Mouse (Mus musculus) embryonic fibroblast, embryonic 13.5 days (primary cell): Measurements from ENCODE around the gene Gpc3. TPM values are rescaled to one million over a fixed set of nuclear protein-coding genes. Genes with fewer than 3 reads are reported as not detected.
"Not testable (repeated sequence)": the region's sequence is repeated elsewhere in the genome, so short reads cannot be mapped to it uniquely, and the experiment has no call there.

Source experiments
- H3K27ac ChIP-seq: 2 replicates; pipeline ENCODE4 v1.5.1; 2012; ENCODE audit warnings: low read length, control low read depth, inconsistent platforms; ENCODE audit not compliant: insufficient read depth
- H3K4me1 ChIP-seq: 2 replicates; pipeline ENCODE4 v1.6.1; 2011; ENCODE audit warnings: low read length; ENCODE audit not compliant: control insufficient read depth, insufficient read depth
- H3K4me3 ChIP-seq: 2 replicates; pipeline ENCODE4 v1.5.1; 2011; ENCODE audit warnings: mild to moderate bottlenecking, control low read depth, low read length; ENCODE audit not compliant: insufficient read depth
- CTCF ChIP-seq: IDR thresholded peaks from 2 replicates; pipeline ENCODE4 v1.5.1; 2011; ENCODE audit warnings: mild to moderate bottlenecking, control low read depth, low read length, moderate library complexity, borderline replicate concordance; ENCODE audit not compliant: insufficient read depth
- POLR2A ChIP-seq: IDR thresholded peaks from 2 replicates; pipeline ENCODE4 v1.6.1; 2011; ENCODE audit warnings: low read depth, mild to moderate bottlenecking, control low read depth, low read length, moderate library complexity
- polyA plus RNA-seq: library from polyadenylated mRNA; stranded (reverse); fragments of >200 nt; gene quantifications from 2 replicates; pipeline ENCODE4 v1.2.4, GENCODE M21; 2011; ENCODE audit warnings: low read depth; ENCODE audit not compliant: missing spikeins, insufficient read length

Gpc3 gene
- polyA plus RNA-seq, 1 experiment = 149 TPM

DNA sequence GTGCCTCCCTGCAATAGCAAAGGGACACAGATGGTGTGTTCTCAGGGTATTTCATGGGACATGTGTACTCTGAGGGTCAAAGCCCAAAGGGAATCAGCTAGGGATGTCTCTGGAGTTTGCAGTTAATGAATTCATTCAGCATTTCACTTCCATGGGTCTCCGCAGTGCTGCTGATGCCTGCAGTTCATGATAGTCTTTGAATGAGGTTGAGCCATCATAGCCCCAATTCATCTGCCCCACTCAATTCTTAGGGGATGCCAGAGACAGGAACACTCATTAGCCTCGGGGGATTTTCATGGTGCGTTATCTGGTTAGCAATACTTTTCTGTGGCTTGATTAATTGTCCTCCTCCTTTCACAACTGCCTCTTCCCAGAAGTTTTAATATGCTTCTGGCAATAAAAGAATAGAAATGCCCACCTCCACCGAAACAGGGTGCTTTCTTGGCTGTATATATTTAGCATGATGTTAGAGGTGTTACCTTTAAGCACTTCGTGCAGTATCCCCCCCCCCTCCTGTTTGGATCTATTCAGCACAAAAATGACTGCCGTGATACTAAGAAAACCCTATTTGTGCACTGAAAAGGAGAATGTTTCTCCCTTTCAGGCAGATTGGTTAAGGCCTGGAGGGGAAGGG, 244.3 kb downstream of the Gpc3 start:
- no peaks in the 10 kb centered on the region for H3K4me1 ChIP-seq
- H3K4me3 ChIP-seq = no peak overlapping the region
- TF ChIP-seq POLR2A = no peak
- no peak for TF ChIP-seq CTCF
- no peak overlapping the region; the same call in 1 of the 2 replicates for H3K27ac ChIP-seq

DNA sequence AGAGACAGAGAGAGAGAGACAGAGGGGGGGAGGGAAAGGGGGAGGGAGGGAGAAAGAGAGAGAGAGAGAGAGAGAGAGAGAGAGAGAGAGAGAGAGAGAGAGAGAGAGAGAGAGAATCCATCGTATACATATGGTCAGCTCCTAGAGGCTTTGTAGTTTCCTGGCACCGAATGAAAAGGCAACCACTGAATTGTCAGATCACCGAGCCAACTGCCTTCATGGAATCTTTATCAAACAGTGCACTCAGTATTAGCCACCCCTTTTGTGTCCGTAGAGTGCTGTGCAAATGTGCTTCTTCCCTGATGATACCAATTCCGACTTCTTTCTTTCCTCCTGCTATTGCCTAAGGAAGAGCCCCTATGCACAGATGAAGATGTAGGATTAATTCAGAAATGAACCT, 246.9 kb downstream of the Gpc3 start:
- TF ChIP-seq POLR2A = no peak
- no peak overlapping the region for H3K4me3 ChIP-seq

DNA sequence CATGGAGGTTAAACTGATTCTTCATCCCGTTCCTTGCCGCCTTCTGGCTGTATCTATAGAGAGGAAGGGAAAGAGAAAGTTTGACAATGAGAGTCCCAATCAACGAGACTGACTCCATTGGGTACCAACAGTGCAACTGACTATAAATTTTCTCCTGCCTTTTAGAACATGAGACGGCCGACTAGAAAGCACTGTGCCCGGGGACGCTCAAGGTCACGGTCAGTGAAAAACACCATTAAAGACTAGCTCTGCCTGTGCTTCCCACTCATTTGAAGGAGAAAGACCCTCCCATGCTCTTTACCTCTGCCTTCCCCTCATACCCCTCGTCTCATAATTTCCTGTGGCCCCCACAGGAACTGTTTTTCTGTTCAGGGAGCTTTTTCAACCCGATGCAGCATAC, 248.0 kb downstream of the Gpc3 start:
- Histone ChIP-seq H3K4me3 (no peak overlapping the region), H3K27ac (no peak overlapping the region), H3K4me1 (no peaks in the 10 kb centered on the region)
- no peak for TF ChIP-seq POLR2A
- TF ChIP-seq CTCF = no peak

More for the DNA sequence above, 246.9 kb downstream of the Gpc3 start:
- Histone ChIP-seq H3K27ac (no peak overlapping the region), H3K4me1 (no peaks in the 10 kb centered on the region)

DNA sequence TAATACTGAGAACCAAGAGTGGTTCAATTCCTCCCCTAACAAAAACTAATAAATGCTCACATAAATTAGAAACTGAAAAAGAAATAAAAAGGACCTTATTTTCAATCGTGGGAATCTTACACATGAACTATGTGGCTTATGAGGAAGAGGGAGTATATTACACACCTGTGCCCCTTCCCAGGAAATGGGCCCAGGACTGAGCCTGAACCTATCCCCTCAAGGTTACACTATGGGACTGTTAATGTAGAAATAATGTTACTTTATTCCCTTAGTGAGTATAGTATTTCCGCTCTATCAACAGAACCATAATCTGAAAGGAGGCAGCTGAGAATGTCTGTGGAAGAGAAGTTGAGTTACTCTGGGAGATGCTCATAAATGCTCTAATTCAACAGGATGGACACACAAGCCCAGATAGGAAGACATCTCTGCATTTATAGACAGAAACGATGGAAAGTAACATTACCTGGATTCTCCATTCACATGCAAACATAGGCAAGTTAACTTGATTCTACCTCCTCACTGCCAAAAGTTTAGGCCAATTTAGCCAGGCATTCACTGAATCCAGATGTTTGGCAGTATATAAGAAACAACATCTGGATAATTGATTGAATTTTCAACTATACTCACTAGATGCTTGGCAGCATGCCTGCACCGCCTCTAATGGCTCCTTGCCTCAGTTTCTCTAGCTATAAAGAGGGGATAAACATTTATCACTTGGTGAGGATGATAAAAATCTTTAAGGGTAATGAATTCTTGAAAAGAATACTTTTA, 251.3 kb downstream of the Gpc3 start:
- no peaks in the 10 kb centered on the region for H3K4me1 ChIP-seq
- TF ChIP-seq POLR2A (no peak), CTCF (no peak)
- H3K27ac ChIP-seq = 0 out of 2 replicates have a peak overlapping the region, but pooled peaks have one; percentile 17
- no peak overlapping the region for H3K4me3 ChIP-seq

DNA sequence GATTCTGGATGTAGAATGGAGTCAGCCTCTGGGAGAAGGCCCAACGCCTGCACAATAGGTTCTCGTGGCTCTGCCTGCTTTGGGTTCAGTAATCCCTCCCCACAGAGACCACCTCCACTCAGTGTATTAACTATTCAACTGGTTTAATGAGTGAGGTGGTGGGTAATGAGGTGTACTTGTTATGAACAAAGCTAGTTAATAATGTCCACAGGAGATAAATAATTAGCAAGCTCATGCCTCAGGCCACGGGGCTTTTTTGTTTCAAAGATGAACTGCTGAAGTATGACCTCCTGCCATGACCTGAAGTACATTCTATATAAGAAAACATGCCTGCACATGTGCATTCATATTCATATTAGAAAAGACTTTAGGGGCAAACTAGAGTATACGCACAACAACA, 260.8 kb downstream of the Gpc3 start:
- H3K4me1 ChIP-seq = no peaks in the 10 kb centered on the region
- no peak overlapping the region for H3K27ac ChIP-seq
- no peak overlapping the region for H3K4me3 ChIP-seq
- TF ChIP-seq CTCF (no peak), POLR2A (no peak)

DNA sequence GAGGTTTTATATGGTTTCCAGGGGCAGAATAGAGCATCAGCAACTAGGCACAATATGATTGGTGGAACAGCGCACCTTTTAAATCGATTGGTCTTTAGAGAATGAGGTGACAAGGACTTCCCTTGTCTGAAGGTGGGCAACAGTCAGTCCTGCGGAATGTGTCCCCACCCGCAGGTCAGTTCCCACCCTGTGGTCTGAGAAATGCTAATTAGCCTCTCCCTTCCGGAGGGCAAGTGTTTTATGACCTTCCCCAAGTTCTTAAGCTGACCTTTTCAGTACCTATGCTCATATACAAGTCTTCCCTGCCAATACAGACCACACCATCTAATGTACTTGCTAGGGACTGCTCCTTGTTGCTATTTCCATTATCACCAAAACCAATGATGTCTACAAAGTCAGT, 263.1 kb downstream of the Gpc3 start:
- H3K4me1 ChIP-seq, H3K27ac ChIP-seq: not testable (repeated sequence)

DNA sequence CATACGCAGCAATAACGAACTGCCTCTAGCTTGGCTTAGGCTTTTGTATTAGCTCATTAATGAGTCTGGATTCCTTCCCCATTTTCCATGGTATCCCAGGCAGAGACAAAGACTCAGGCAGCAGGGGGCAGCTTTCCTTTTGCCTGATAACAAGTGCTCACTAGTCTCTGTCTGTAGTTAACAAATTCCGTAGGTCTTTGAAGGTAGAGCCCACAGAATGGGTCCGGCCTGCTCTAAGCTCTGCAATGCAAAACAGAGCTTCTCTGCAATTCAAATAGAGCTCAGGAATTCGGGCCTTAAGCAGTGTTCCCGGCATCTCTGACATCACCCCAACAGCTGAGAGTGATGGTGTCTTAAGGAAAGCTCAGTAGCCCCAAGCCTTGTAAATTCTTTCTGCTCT, 265.0 kb downstream of the Gpc3 start:
- Histone ChIP-seq H3K27ac (no peak overlapping the region; the same call in 1 of the 2 replicates), H3K4me3 (no peak overlapping the region), H3K4me1 (no peaks in the 10 kb centered on the region)
- TF ChIP-seq CTCF = no peak
- TF ChIP-seq POLR2A = no peak

More for the DNA sequence above, 263.1 kb downstream of the Gpc3 start:
- not testable (repeated sequence) for H3K4me3 ChIP-seq

DNA sequence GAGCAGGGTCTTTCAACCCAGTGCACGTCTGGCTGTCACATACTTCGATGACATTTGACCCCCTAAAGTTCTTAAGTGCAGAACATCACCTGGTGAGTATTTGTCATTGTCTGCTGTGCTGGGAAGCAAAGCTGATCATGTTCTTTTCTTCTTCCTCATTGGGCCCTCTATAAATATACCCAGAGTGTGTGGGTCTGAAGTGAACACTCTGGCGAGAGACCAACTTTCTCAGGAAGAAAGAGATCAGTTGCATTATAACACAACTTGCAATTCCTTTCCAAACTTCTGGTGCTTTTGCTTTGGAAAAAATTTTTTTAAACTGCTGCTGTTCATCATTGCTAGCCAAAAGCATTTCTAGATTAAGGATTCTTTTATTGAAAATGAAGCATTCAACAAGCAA, 269.7 kb downstream of the Gpc3 start:
- no peak overlapping the region for H3K27ac ChIP-seq
- TF ChIP-seq CTCF (no peak), POLR2A (no peak)
- H3K4me3 ChIP-seq = no peak overlapping the region
- H3K4me1 ChIP-seq = peaks cover 2% of the 10 kb centered on the region; the same call in 1 of the 2 replicates

DNA sequence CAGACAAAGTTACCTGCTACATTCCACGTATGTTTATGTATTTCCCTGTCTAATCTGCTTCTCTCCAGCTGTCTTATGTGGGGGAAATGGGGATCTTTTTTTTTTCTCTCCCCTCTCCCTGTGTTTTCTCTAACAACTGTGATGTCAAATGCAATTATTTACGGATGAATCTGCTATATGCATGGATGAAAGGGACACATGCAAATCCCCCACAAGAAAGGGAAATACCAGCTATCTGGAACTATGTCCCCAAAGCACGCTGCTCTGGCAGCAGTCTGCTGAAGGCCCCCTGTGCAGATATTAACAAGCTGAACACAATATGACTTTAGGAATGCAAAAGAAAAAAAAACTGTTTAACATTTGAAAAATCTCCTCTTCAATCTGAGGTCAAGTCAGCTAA, 273.5 kb downstream of the Gpc3 start:
- TF ChIP-seq POLR2A = no peak
- no peak for TF ChIP-seq CTCF
- Histone ChIP-seq H3K4me3 (no peak overlapping the region), H3K27ac (peak overlapping the region; percentile 82), H3K4me1 (peaks cover 2% of the 10 kb centered on the region; the same call in 1 of the 2 replicates)

DNA sequence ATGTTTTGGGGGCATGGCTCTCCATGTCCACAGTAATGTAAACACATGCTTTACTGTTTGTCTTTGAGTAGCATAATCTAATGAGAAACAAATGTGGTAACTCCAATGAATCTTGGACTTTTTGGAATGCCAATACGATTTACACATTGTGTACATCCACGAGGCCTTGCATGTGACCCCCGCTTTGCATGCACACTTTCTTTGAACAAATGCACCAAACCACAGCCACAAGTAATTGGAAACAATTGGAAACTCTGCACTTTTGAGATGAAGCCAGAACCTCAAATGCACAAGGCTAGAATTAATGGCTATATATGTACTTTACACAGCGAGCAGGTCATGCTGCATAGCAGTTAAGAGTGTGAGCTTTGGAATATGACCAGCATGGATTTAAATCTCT, 292.0 kb downstream of the Gpc3 start:
- Histone ChIP-seq H3K4me3 (no peak overlapping the region), H3K27ac (no peak overlapping the region; the same call in 1 of the 2 replicates), H3K4me1 (peaks cover 8% of the 10 kb centered on the region)
- TF ChIP-seq POLR2A = no peak
- TF ChIP-seq CTCF = no peak
